Mouse (Mus musculus) myocyte (in vitro differentiated cells): ENCODE results near the gene Mroh3.

Source experiments
- E2F4 ChIP-seq: IDR thresholded peaks from one replicate; pipeline ENCODE4 v1.6.1; 2011; ENCODE audit warnings: mild to moderate bottlenecking, control low read depth, moderate library complexity; ENCODE audit not compliant: insufficient read depth
- MAX ChIP-seq: IDR thresholded peaks from one replicate; pipeline ENCODE4 v1.6.1; 2011; ENCODE audit warnings: low read depth, mild to moderate bottlenecking, control low read depth
- MYOG ChIP-seq, 3 experiments: IDR thresholded peaks; one replicate each; pipeline ENCODE4 v1.6.1; 2011; ENCODE audit warnings: control low read depth in 2 of 3, low read depth in 2 of 3, mild to moderate bottlenecking in 2 of 3; ENCODE audit not compliant: insufficient read length in 2 of 3, control insufficient read depth in 1 of 3, insufficient read depth in 1 of 3
- POLR2A ChIP-seq: IDR thresholded peaks from one replicate; pipeline ENCODE4 v1.6.1; 2011; ENCODE audit warnings: low read depth, mild to moderate bottlenecking, control low read depth, moderate library complexity; ENCODE audit not compliant: insufficient read length
- SRF ChIP-seq: IDR thresholded peaks from one replicate; pipeline ENCODE4 v1.6.1; 2011; ENCODE audit warnings: low read depth; ENCODE audit not compliant: control insufficient read depth, insufficient read length
- TCF12 ChIP-seq: IDR thresholded peaks from one replicate; pipeline ENCODE4 v1.6.1; 2011; ENCODE audit warnings: mild to moderate bottlenecking, control low read depth; ENCODE audit not compliant: poor library complexity, insufficient read depth, severe bottlenecking
- USF1 ChIP-seq: IDR thresholded peaks from one replicate; pipeline ENCODE4 v1.6.1; 2011; ENCODE audit warnings: low read depth, mild to moderate bottlenecking, control low read depth, moderate library complexity

DNA sequence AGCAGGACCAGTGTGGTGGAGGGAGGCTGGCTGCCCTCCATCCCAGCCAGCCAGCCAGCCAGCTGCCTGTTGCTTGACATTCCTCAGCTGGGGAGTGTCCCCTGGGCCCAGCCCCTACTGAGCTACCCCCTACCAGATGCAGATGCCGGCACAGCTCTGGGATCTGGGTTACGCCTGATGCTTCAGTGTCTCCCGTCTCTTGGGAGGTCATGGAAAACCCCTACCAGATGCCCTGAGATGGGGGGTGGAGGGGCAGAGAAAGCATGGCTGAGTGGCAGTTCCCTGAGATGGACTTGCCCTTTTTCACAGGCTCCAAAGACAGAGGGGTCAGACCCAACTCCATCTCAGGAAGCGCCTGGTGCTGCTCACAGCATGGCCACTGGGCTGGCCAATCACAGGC lies 76.1 kb downstream of the Mroh3 start:
- TF ChIP-seq TCF12 = peak; percentile 21
- TF ChIP-seq POLR2A = no peak
- no peak for TF ChIP-seq MAX
- TF ChIP-seq USF1 = no peak
- TF ChIP-seq SRF = no peak
- no peak for TF ChIP-seq E2F4
- TF ChIP-seq MYOG (IDR thresholded peaks at IDR 0.05; ENCODE audit: control insufficient read depth in 1 of 3, insufficient read depth in 1 of 3, insufficient read length in 2 of 3, low read depth in 2 of 3) = peak in 2 of 3 experiments; percentile 57 to 87
